Mouse (Mus musculus): ENCODE results near the gene Tmsb15b2.
"Not testable (repeated sequence)": the region's sequence is repeated elsewhere in the genome, so short reads cannot be mapped to it uniquely, and the experiment has no call there.

Tmsb15b2 gene

GRCm38 (mm10) chrX:136975397-136975796 is at the start of gene Tmsb15b2:
Gene Tmsb15b2 (minus strand): TSS chrX:136975497.
- not testable (repeated sequence) for DNase-seq

GRCm38 (mm10) chrX:137019310-137019709 is 44.0 kb upstream of the Tmsb15b2 start:
- peak; percentile 37 for DNase-seq

GRCm38 (mm10) chrX:137017668-137018067 is 42.4 kb upstream of the Tmsb15b2 start:
- DNase-seq, result no peak

GRCm38 (mm10) chrX:137015099-137015709 is 39.9 kb upstream of the Tmsb15b2 start:
- DNase-seq, result peak; percentile 47

- no peak for DNase-seq
Measured at GRCm38 (mm10) chrX:136996256-136996655, 21.0 kb upstream of the Tmsb15b2 start.

- DNase-seq, result peak; percentile 19
Measured at GRCm38 (mm10) chrX:136993641-136994040, 18.3 kb upstream of the Tmsb15b2 start.

GRCm38 (mm10) chrX:136992978-136993547 is 17.8 kb upstream of the Tmsb15b2 start, which contains the start of gene Zcchc18:
Gene Zcchc18 (plus strand): TSS chrX:136993155.
- DNase-seq, result peak; percentile 78

- peak; percentile 27 for DNase-seq
Measured at GRCm38 (mm10) chrX:136992191-136992965, 17.1 kb upstream of the Tmsb15b2 start.

- DNase-seq, result no peak
Measured at GRCm38 (mm10) chrX:136991274-136991673, 16.0 kb upstream of the Tmsb15b2 start.

GRCm38 (mm10) chrX:136986039-136986438 is 10.7 kb upstream of the Tmsb15b2 start:
- no peak for DNase-seq

- DNase-seq, result no peak
Measured at GRCm38 (mm10) chrX:136978616-136979015, 3.3 kb upstream of the Tmsb15b2 start.

GRCm38 (mm10) chrX:136976424-136977084 is 1.3 kb upstream of the Tmsb15b2 start, which contains the start of the genes Tmsb15l and Tmsb15b1:
Gene Tmsb15l (minus strand): TSS chrX:136976869.
Gene Tmsb15b1 (minus strand): TSS chrX:136976874.
- peak; percentile 46 for DNase-seq

- no peak for DNase-seq
Measured at GRCm38 (mm10) chrX:136959688-136960087, 15.6 kb downstream of the Tmsb15b2 start.

- DNase-seq, result not testable (repeated sequence)
Measured at GRCm38 (mm10) chrX:136958300-136958699, 17.0 kb downstream of the Tmsb15b2 start.

GRCm38 (mm10) chrX:136957583-136958279 is 17.6 kb downstream of the Tmsb15b2 start:
- peak; percentile 88 for DNase-seq

- no peak for DNase-seq
Measured at GRCm38 (mm10) chrX:136937985-136938384, 37.3 kb downstream of the Tmsb15b2 start.

GRCm38 (mm10) chrX:136927031-136927430 is 48.3 kb downstream of the Tmsb15b2 start, which contains the start of gene H2bfm:
Gene H2bfm (plus strand): TSS chrX:136927325.
- DNase-seq, result no peak

- no peak for DNase-seq
Measured at GRCm38 (mm10) chrX:136925863-136926262, 49.4 kb downstream of the Tmsb15b2 start.

All from cerebellum, adult 11 months (tissue).